26 mouse cellular contexts compared by ENCODE assay signal in genomic region chr7:84439606-84440005, GRCm38 (mm10). TPM values are rescaled to one million over a fixed set of nuclear protein-coding genes. Genes with fewer than 3 reads are reported as not detected.
"Had no signal": no experiment of that assay in that cellular context is flagged by ENCODE, and none has a peak within 500 bp of the region (broad histone marks: within the 10 kb centered on the region; RNA-seq: fewer than 3 reads in every experiment).

No protein-coding gene starts in this region.

- DNase-seq: gastrocnemius, postnatal 14 days; gastrocnemius, postnatal 36 days; heart, adult 18-20 months; heart, postnatal 10 days; heart, postnatal 4 days; kidney, adult 2 months; kidney, adult 9 months; kidney, postnatal 14 days; kidney, postnatal 36 days; layer of hippocampus, adult 9-11 months; layer of hippocampus, postnatal 36 days; left cerebral cortex, postnatal 4 days had no signal

- H3K9me3 ChIP-seq: heart, embryonic 10.5 days; heart, embryonic 12.5 days; hindbrain, embryonic 10.5 days; hindbrain, embryonic 12.5 days; intestine, embryonic 15.5 days; kidney, embryonic 15.5 days; limb, embryonic 13.5 days; limb, embryonic 15.5 days; liver, embryonic 12.5 days had no signal

- H3K4me3 ChIP-seq: heart, embryonic 10.5 days; heart, embryonic 12.5 days; hindbrain, embryonic 10.5 days; hindbrain, embryonic 12.5 days; intestine, embryonic 15.5 days; kidney, embryonic 15.5 days; limb, embryonic 13.5 days; limb, embryonic 15.5 days; liver, embryonic 12.5 days had no signal

- H3K27me3 ChIP-seq: heart, embryonic 12.5 days; hindbrain, embryonic 12.5 days; intestine, embryonic 15.5 days; limb, embryonic 13.5 days; limb, embryonic 15.5 days; liver, embryonic 12.5 days had no signal

- H3K4me1 ChIP-seq: heart, embryonic 10.5 days; hindbrain, embryonic 10.5 days; hindbrain, embryonic 12.5 days; intestine, embryonic 15.5 days; kidney, embryonic 15.5 days; limb, embryonic 13.5 days; limb, embryonic 15.5 days; liver, embryonic 12.5 days had no signal

- H3K9ac ChIP-seq: heart, embryonic 12.5 days; hindbrain, embryonic 12.5 days; hindbrain, embryonic 14.5 days; intestine, embryonic 15.5 days; kidney, embryonic 15.5 days; limb, embryonic 13.5 days; limb, embryonic 15.5 days; liver, embryonic 12.5 days had no signal

- H3K4me2 ChIP-seq: heart, embryonic 12.5 days; hindbrain, embryonic 12.5 days; hindbrain, embryonic 14.5 days; intestine, embryonic 15.5 days; kidney, embryonic 15.5 days; limb, embryonic 13.5 days; limb, embryonic 15.5 days; liver, embryonic 12.5 days had no signal

- H3K36me3 ChIP-seq: heart, embryonic 10.5 days; heart, embryonic 12.5 days; hindbrain, embryonic 10.5 days; hindbrain, embryonic 12.5 days; intestine, embryonic 15.5 days; kidney, embryonic 15.5 days; limb, embryonic 13.5 days; limb, embryonic 15.5 days; liver, embryonic 12.5 days had no signal

- H3K27ac ChIP-seq: heart, embryonic 10.5 days; hindbrain, embryonic 10.5 days; hindbrain, embryonic 12.5 days; hindbrain, embryonic 14.5 days; intestine, embryonic 15.5 days; kidney, embryonic 15.5 days; kidney, postnatal 0 days; limb, embryonic 13.5 days; limb, embryonic 15.5 days; liver, embryonic 12.5 days had no signal

- ATAC-seq: hindbrain, embryonic 16.5 days; inflammation-experienced regulatory T-cells, adult 6 months; intestine, embryonic 15.5 days; liver, embryonic 12.5 days had no signal

RNA-seq across cellular contexts. Expression of gene Arnt2, which starts 29.6 kb away (rescaled TPM):
- total RNA-seq: liver, adult 2 months had no signal
- polyA plus RNA-seq: liver, adult 2 months had no signal
